ENCODE assay signal across 21 mouse cellular contexts in the genomic region with DNA sequence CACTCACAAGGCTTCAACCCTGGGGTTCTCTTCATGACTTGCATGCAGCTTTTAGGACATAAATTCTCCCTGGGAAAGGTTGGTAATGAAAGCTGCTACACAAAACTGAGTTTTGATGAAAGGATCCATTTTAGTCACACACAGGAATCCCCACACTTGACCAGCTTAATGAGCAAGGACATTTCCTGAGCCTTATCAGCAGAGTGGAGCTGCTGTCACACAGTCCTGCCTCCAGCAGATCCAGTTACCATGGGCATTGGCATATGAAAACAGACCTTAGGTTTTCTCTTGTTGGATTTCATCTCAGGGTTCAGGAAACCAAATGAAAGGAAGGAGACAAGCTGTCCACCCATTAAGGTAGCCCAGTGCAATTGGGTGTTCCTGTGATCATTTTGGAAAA.
A peak's percentile ranks its signal among the peaks of the same experiment; 100 is the strongest.
DNase-seq lines count a peak whose midpoint lies in the region; ATAC-seq and TF ChIP-seq lines count a peak whose summit lies in the region.
"Had no signal": no experiment of that assay in that cellular context is flagged by ENCODE, and none has a peak within 500 bp of the region (broad histone marks: within the 10 kb centered on the region; RNA-seq: fewer than 3 reads in every experiment).

No protein-coding gene starts in this region.

- no peak overlapping the region for H3K9ac ChIP-seq in kidney, embryonic 15.5 days
- H3K9ac ChIP-seq in kidney, embryonic 16.5 days (replicated peaks; ENCODE audit: low read length): no peak overlapping the region
- no peak overlapping the region for H3K9ac ChIP-seq in kidney, postnatal 0 days (ENCODE audit: low read depth, low read length)

- no peak overlapping the region for H3K4me2 ChIP-seq in kidney, embryonic 15.5 days
- H3K4me2 ChIP-seq in kidney, embryonic 16.5 days (replicated peaks; ENCODE audit: low read depth, low read length): no peak overlapping the region
- H3K4me2 ChIP-seq in kidney, postnatal 0 days (ENCODE audit: low read length): no peak overlapping the region

- 0 out of 2 replicates have a peak overlapping the region, but pooled peaks have one; percentile 41 for H3K27ac ChIP-seq in kidney, embryonic 15.5 days
- H3K27ac ChIP-seq in kidney, embryonic 16.5 days (ENCODE audit: low read length): no peak overlapping the region
- no peak overlapping the region for H3K27ac ChIP-seq in kidney, postnatal 0 days

- DNase-seq in kidney, postnatal 36 days: no peak
- no peak for DNase-seq in kidney, adult 18-20 months
- DNase-seq in kidney, postnatal 0 days (ENCODE audit: low spot score): peak; percentile 18
- no peak for DNase-seq in kidney, postnatal 14 days
- DNase-seq: adrenal gland, adult 2 months; adrenal gland, adult 8-10 months; adrenal gland, postnatal 10 days; adrenal gland, postnatal 14 days; adrenal gland, postnatal 25 days; adrenal gland, postnatal 36 days; B cell, adult 2 months; cerebellum, adult 11 months; cerebellum, adult 11-12 months; cerebellum, adult 18-20 months had no signal

- no peaks in the 10 kb centered on the region for H3K36me3 ChIP-seq in kidney, embryonic 15.5 days
- H3K36me3 ChIP-seq in kidney, embryonic 16.5 days (ENCODE audit: insufficient read depth, low read length): no peaks in the 10 kb centered on the region
- H3K36me3 ChIP-seq in kidney, postnatal 0 days (ENCODE audit: insufficient read depth, low read length): no peaks in the 10 kb centered on the region
- H3K36me3 ChIP-seq: G1E had no signal

- peaks cover 5% of the 10 kb centered on the region; the same call in 1 of the 2 replicates for H3K4me1 ChIP-seq in kidney, embryonic 15.5 days
- peaks cover 5% of the 10 kb centered on the region; the same call in 1 of the 2 replicates for H3K4me1 ChIP-seq in kidney, embryonic 16.5 days (ENCODE audit: insufficient read depth, low read length)
- no peaks in the 10 kb centered on the region for H3K4me1 ChIP-seq in kidney, postnatal 0 days (replicated peaks; ENCODE audit: insufficient read depth, low read length)

- H3K4me3 ChIP-seq in kidney, embryonic 15.5 days (replicated peaks): no peak overlapping the region
- no peak overlapping the region for H3K4me3 ChIP-seq in kidney, embryonic 16.5 days (ENCODE audit: low read length)
- no peak overlapping the region for H3K4me3 ChIP-seq in kidney, postnatal 0 days (replicated peaks; ENCODE audit: low read depth, low read length)

- H3K27me3 ChIP-seq in kidney, embryonic 15.5 days: no peaks in the 10 kb centered on the region
- H3K27me3 ChIP-seq in kidney, embryonic 16.5 days (ENCODE audit: insufficient read depth, low read length): no peaks in the 10 kb centered on the region
- H3K27me3 ChIP-seq in kidney, postnatal 0 days (ENCODE audit: insufficient read depth, low read length): no peaks in the 10 kb centered on the region
- H3K27me3 ChIP-seq: CH12.LX had no signal

- TF ChIP-seq CTCF in kidney, postnatal 0 days (IDR thresholded peaks at IDR 0.05; ENCODE audit: low read depth): no peak

- peak; percentile 62 for ATAC-seq in kidney, embryonic 15.5 days (replicated peaks; ENCODE audit: low FRiP score)
- ATAC-seq in kidney, embryonic 16.5 days (ENCODE audit: low FRiP score, low TSS enrichment): peak; percentile 71; the same call in 1 of the 2 replicates
- no peak for ATAC-seq in kidney, postnatal 0 days (replicated peaks; ENCODE audit: low FRiP score, low read depth)
- ATAC-seq: activated CD4-positive, CD25-positive, alpha-beta regulatory T cell, adult 4 months; CD4-positive, CD25-positive, alpha-beta regulatory T cell, adult 4 months; Patski had no signal

- H3K9me3 ChIP-seq in kidney, embryonic 15.5 days (replicated peaks): no peaks in the 10 kb centered on the region
- no peaks in the 10 kb centered on the region for H3K9me3 ChIP-seq in kidney, embryonic 16.5 days (ENCODE audit: low read length)
- no peaks in the 10 kb centered on the region for H3K9me3 ChIP-seq in kidney, postnatal 0 days (replicated peaks; ENCODE audit: low read length)
